Mouse (Mus musculus): ENCODE results near the gene Zfand6.

Gene Zfand6

DNA sequence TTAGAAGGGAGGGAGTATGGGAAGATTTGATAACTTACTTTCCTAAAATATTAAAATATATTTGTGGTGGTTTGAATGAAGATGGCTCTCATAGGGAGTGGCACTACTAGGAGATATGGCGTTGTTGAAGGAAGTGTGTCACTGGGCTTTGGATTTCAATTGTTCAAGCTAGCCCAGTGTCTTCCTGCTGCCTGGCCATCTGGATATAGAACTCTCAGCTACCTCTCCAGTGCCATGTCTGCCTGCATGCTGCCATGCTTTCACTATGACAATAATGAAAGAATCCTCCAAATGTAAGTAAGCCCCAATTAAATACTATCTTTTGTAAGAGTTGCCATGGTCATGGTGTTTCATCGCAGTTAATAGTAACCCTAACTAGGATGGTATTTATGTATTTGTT lies 40.7 kb downstream of the Zfand6 start:
- DNase-seq: no peak

GRCm38 (mm10) chr7:84646256-84646655 lies 43.5 kb downstream of the Zfand6 start:
- no peak for DNase-seq

GRCm38 (mm10) chr7:84643270-84643998 lies 46.3 kb downstream of the Zfand6 start:
- no peak for DNase-seq

- no peak for DNase-seq
These were observed 47.4 kb downstream of the Zfand6 start for GRCm38 (mm10) chr7:84642159-84642928.

GRCm38 (mm10) chr7:84636939-84637338 lies 52.8 kb downstream of the Zfand6 start:
- no peak for DNase-seq

GRCm38 (mm10) chr7:84631878-84632277 lies 57.9 kb downstream of the Zfand6 start:
- DNase-seq: no peak

DNA sequence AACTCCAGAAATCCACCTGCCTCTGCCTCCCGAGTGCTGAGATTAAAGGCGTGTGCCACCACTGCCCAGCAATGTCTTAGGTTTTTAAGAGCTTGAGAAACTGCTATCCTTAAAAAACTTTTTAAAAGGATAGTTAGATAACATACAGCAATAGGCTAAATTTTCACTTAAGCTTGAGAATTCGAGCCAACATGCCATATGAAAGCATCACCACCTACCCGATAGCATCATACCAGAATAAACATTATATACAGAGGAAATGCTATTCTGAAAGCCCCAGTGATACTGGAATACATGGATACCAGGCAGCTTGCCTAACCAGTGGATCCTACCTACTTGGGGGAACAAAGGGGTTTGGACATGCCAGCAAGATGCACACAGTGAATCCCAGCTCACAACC lies 66.0 kb downstream of the Zfand6 start:
- no peak for DNase-seq

GRCm38 (mm10) chr7:84620956-84621355 lies 68.8 kb downstream of the Zfand6 start:
- DNase-seq: no peak

- no peak for DNase-seq
These were observed 70.8 kb downstream of the Zfand6 start for GRCm38 (mm10) chr7:84618951-84619350.

DNA sequence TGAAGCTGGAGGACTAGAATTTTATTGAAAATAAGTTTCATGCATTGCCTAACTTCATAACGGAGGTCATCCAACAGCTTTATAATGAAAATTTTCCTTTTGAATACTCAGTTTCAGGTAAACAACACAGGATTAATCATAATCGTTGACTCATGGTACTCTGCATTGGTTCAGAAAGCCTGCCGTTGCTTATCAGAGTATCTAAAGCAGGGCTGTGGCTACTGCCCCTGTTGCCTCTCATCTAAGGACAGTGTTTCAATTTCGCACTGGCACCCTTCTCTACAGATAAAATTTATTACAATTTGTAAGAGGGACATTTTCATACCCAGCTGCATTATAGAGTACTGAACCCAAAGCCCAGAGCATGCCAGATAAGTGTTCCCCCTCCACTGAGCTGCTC lies 77.3 kb downstream of the Zfand6 start:
- no peak for DNase-seq

- DNase-seq: no peak
These were observed 78.2 kb downstream of the Zfand6 start for GRCm38 (mm10) chr7:84611609-84612008.

GRCm38 (mm10) chr7:84606293-84606749 lies 83.4 kb downstream of the Zfand6 start, which contains the start of gene Fah:
Gene Fah, minus strand, starts transcription at chr7:84606722.
- DNase-seq: no peak

DNA sequence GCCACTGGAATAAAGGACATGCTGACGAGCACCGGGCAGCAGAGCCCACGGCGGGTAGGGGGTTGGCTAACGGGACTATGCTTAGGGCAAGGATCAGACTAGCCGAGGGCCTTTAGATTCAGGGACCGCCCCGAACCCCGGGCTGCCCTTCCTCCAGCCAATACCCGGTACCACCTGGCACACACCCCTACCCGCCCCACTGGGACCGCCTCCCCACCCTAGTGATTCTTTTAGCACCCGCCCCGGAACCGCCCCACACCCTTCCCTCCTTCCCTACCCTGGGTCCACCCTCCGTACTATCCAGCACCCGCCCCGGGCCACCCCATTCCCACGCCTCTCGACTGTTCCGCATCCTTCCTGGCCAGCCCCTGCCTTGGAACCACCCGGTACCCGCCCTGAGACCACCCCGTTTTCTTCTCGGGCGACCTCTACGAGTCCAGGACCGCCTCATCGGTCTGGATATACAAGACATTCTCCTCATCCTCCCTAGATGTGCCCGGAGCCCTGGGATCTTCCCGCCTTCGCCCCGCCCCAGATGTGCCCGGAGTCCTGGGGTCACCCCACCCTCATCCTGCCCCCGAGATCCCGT lies 84.0 kb downstream of the Zfand6 start:
- DNase-seq: peak; percentile 74

GRCm38 (mm10) chr7:84605033-84605687 lies 84.6 kb downstream of the Zfand6 start:
- DNase-seq: no peak

- no peak for DNase-seq
These were observed 85.3 kb downstream of the Zfand6 start for GRCm38 (mm10) chr7:84604501-84604900.

- DNase-seq: no peak
These were observed 88.4 kb downstream of the Zfand6 start for GRCm38 (mm10) chr7:84601331-84601730.

DNA sequence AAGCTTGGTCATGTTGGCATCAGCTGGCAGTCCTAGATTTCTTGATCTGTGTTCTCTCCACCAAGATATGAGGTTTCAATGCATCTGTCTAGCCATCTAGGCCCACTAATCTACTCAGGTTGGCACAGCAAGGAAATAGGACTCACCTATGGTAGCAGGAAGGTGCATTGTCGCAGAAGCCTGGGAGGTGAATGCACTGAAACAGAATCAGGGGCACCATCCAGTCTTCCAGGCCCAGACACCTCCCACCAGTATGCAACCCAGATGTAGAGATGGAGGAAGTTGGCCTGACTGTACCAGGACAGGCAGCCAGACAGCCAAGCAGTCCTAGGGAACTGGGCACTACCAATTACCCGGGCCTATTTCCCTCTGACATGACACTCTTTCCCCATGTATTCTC lies 89.1 kb downstream of the Zfand6 start:
- DNase-seq: no peak

DNA sequence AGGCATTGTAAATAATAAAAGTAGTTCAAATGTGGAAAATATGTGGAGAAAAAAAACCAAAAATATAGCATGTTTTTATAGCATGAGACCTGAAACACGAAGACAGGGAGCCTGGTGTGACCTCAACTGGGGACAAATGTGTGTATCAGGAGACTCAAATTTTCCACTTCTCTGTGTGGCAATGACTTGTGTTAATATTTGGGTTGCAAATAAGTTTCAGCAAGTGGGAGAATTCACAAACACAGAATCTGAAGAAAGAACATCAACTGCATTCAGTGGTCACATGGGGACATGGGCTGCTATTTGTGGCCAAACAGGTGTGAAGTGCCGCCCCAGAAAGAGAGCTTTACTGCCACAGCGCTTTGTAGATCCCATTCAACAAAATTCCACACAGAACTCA lies 93.1 kb downstream of the Zfand6 start:
- DNase-seq: no peak

GRCm38 (mm10) chr7:84596002-84596401 lies 93.8 kb downstream of the Zfand6 start:
- DNase-seq: no peak

GRCm38 (mm10) chr7:84594917-84595303 lies 94.8 kb downstream of the Zfand6 start:
- DNase-seq: no peak

GRCm38 (mm10) chr7:84594087-84594916 lies 95.5 kb downstream of the Zfand6 start:
- DNase-seq: no peak

DNA sequence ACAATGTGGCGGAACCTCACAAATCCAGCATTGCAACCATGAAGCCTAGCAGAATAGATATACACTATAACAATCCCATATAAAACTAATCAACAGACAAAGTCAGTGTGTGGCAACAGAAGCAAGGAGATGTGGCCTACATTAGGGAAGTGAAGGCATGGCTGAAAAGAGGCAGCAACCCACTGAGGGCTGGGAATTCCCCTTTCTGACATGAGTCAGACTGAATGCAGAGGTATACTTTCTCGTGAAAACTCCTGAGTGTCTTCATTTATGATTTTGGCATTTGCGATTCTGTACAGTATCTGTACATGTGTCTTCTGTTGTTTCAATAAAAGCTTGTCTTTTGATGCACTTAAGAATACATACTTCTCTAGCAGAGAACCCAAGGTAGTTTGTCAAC lies 98.4 kb downstream of the Zfand6 start:
- no peak for DNase-seq
